Mouse (Mus musculus) CH12.LX (cell line): ENCODE results near the gene Slc3a1. TPM values are rescaled to one million over a fixed set of nuclear protein-coding genes. Genes with fewer than 3 reads are reported as not detected.

Experiments
- DNase-seq: peaks from one replicate; pipeline ENCODE4 v3.0.0-alpha.2; 2013; ENCODE audit errors: extremely low read depth
- H3K27ac ChIP-seq: 2 replicates; pipeline ENCODE4 v1.5.1; 2012; ENCODE audit warnings: low read depth, mild to moderate bottlenecking, control low read depth, moderate library complexity; ENCODE audit not compliant: insufficient read depth
- H3K27me3 ChIP-seq: replicated peaks from 2 replicates; pipeline ENCODE3; 2012; ENCODE audit warnings: inconsistent platforms
- H3K36me3 ChIP-seq, 2 experiments: replicated peaks in 1 of 2; 2 replicates each; pipeline versions ENCODE3 to v1.6.1; 2012; ENCODE audit warnings: inconsistent platforms in 1 of 2, low read length in 1 of 2, mild to moderate bottlenecking in 1 of 2, mixed read lengths in 1 of 2, moderate library complexity in 1 of 2; ENCODE audit not compliant: control insufficient read depth in 1 of 2, insufficient read depth in 1 of 2
- H3K4me1 ChIP-seq, 2 experiments: 2 replicates each; pipeline ENCODE4 v1.6.1; 2012; ENCODE audit warnings: inconsistent platforms in 1 of 2, moderate library complexity in 1 of 2; ENCODE audit not compliant: insufficient read depth in 2 of 2, control insufficient read depth in 1 of 2
- H3K4me2 ChIP-seq: 2 replicates; pipeline ENCODE4 v1.6.1; 2012; ENCODE audit warnings: low read depth, mild to moderate bottlenecking, control low read depth; ENCODE audit not compliant: poor library complexity, insufficient read depth, severe bottlenecking
- H3K4me3 ChIP-seq, 3 experiments: fragments of 150-350 bp in 1 of 3; sonication (generic) in 1 of 3; replicated peaks in 1 of 3; 2 replicates each; pipeline versions ENCODE3 to v1.5.1; 2011 to 2012; ENCODE audit warnings: low read depth in 2 of 3, low read length in 2 of 3, mild to moderate bottlenecking in 2 of 3, moderate library complexity in 2 of 3, control low read depth in 1 of 3, improper control_type of control experiment in 1 of 3, inconsistent platforms in 1 of 3, mixed read lengths in 1 of 3; ENCODE audit not compliant: poor library complexity in 1 of 3
- H3K79me2 ChIP-seq: replicated peaks from 2 replicates; pipeline ENCODE4 v1.6.1; 2012; ENCODE audit warnings: mild to moderate bottlenecking, moderate library complexity; ENCODE audit not compliant: control insufficient read depth, poor library complexity, insufficient read depth, severe bottlenecking; ENCODE audit errors: extremely low read depth
- H3K9ac ChIP-seq: 2 replicates; pipeline ENCODE4 v1.6.1; 2012; ENCODE audit warnings: low read depth, mild to moderate bottlenecking, control low read depth, moderate library complexity; ENCODE audit not compliant: insufficient read depth
- H3K9me3 ChIP-seq: replicated peaks from 2 replicates; pipeline ENCODE3; 2012; ENCODE audit warnings: low read length, inconsistent platforms, mixed read lengths
- CHD1 ChIP-seq: IDR thresholded peaks from 2 replicates; pipeline ENCODE4 v1.6.1; 2012; ENCODE audit warnings: low read depth, low read length, improper control_type of control experiment, inconsistent platforms
- CTCF ChIP-seq, 2 experiments: IDR thresholded peaks in 1 of 2; conservative IDR thresholded peaks in 1 of 2; 2 replicates each; pipeline ENCODE4 v1.5.1; 2011 to 2012; ENCODE audit warnings: low read depth in 2 of 2, low read length in 2 of 2, improper control_type of control experiment in 1 of 2, inconsistent platforms in 1 of 2, mild to moderate bottlenecking in 1 of 2, moderate library complexity in 1 of 2
- E2F4 ChIP-seq: IDR thresholded peaks from 2 replicates; pipeline ENCODE4 v1.6.1; 2011; ENCODE audit warnings: low read depth, low read length, improper control_type of control experiment; ENCODE audit not compliant: insufficient replicate concordance
- ELF1 ChIP-seq: IDR thresholded peaks from 2 replicates; pipeline ENCODE4 v1.6.1; 2014; ENCODE audit warnings: low read depth, mild to moderate bottlenecking, inconsistent platforms, low read length, improper control_type of control experiment
- ETS1 ChIP-seq: conservative IDR thresholded peaks from 2 replicates; pipeline ENCODE4 v1.6.1; 2012; ENCODE audit warnings: low read depth, mild to moderate bottlenecking, inconsistent platforms, low read length, improper control_type of control experiment, moderate library complexity
- HCFC1 ChIP-seq: IDR thresholded peaks from 2 replicates; pipeline ENCODE4 v1.6.1; 2012; ENCODE audit warnings: low read depth, mild to moderate bottlenecking, inconsistent platforms, low read length, improper control_type of control experiment
- JUND ChIP-seq: conservative IDR thresholded peaks from 2 replicates; pipeline ENCODE4 v1.6.1; 2011; ENCODE audit warnings: low read depth, low read length, improper control_type of control experiment
- MAFK ChIP-seq: IDR thresholded peaks from 2 replicates; pipeline ENCODE4 v1.6.1; 2011; ENCODE audit warnings: low read length, improper control_type of control experiment; ENCODE audit not compliant: insufficient replicate concordance
- MAX ChIP-seq: IDR thresholded peaks from 2 replicates; pipeline ENCODE4 v1.6.1; 2011; ENCODE audit warnings: low read length, improper control_type of control experiment
- MEF2A ChIP-seq: IDR thresholded peaks from 2 replicates; pipeline ENCODE4 v1.6.1; 2014; ENCODE audit warnings: low read depth, mild to moderate bottlenecking, inconsistent platforms, low read length, improper control_type of control experiment, borderline replicate concordance
- MXI1 ChIP-seq: IDR thresholded peaks from 2 replicates; pipeline ENCODE4 v1.6.1; 2011; ENCODE audit warnings: mild to moderate bottlenecking, low read depth, low read length, improper control_type of control experiment
- MYC ChIP-seq: IDR thresholded peaks from 2 replicates; pipeline ENCODE4 v1.6.1; 2011; ENCODE audit warnings: low read depth, mild to moderate bottlenecking, improper control_type of control experiment, low read length
- NELFE ChIP-seq: IDR thresholded peaks from 2 replicates; pipeline ENCODE4 v1.6.1; 2011; ENCODE audit warnings: low read depth, low read length, improper control_type of control experiment
- NRF1 ChIP-seq: IDR thresholded peaks from 2 replicates; pipeline ENCODE4 v1.6.1; 2014; ENCODE audit warnings: low read depth, mild to moderate bottlenecking, inconsistent platforms, low read length, improper control_type of control experiment, moderate library complexity
- PAX5 ChIP-seq: IDR thresholded peaks from 2 replicates; pipeline ENCODE4 v1.6.1; 2012; ENCODE audit warnings: low read length, inconsistent platforms, mixed read lengths
- POLR2AphosphoS2 ChIP-seq: IDR thresholded peaks from 2 replicates; pipeline ENCODE4 v1.6.1; 2011; ENCODE audit warnings: low read depth, low read length, improper control_type of control experiment
- RAD21 ChIP-seq: IDR thresholded peaks from 2 replicates; pipeline ENCODE4 v1.6.1; 2011; ENCODE audit warnings: low read depth, mild to moderate bottlenecking, low read length, improper control_type of control experiment, moderate library complexity
- RCOR1 ChIP-seq: conservative IDR thresholded peaks from 2 replicates; pipeline ENCODE4 v1.6.1; 2012; ENCODE audit warnings: low read depth, mild to moderate bottlenecking, inconsistent platforms, low read length, improper control_type of control experiment
- SIN3A ChIP-seq: IDR thresholded peaks from 2 replicates; pipeline ENCODE4 v1.6.1; 2012; ENCODE audit warnings: low read length, improper control_type of control experiment, inconsistent platforms
- TCF12 ChIP-seq: IDR thresholded peaks from 2 replicates; pipeline ENCODE4 v1.6.1; 2014; ENCODE audit warnings: low read depth, mild to moderate bottlenecking, inconsistent platforms, low read length, improper control_type of control experiment
- UBTF ChIP-seq: IDR thresholded peaks from 2 replicates; pipeline ENCODE4 v1.6.1; 2012; ENCODE audit warnings: low read depth, mild to moderate bottlenecking, inconsistent platforms, low read length, improper control_type of control experiment, moderate library complexity
- USF1 ChIP-seq: IDR thresholded peaks from 2 replicates; pipeline ENCODE4 v1.6.1; 2014; ENCODE audit warnings: low read depth, mild to moderate bottlenecking, inconsistent platforms, low read length, improper control_type of control experiment
- USF2 ChIP-seq: conservative IDR thresholded peaks from 2 replicates; pipeline ENCODE4 v1.6.1; 2011; ENCODE audit warnings: low read depth, low read length, improper control_type of control experiment
- ZC3H11A ChIP-seq: IDR thresholded peaks from 2 replicates; pipeline ENCODE4 v1.6.1; 2012; ENCODE audit warnings: low read depth, mild to moderate bottlenecking, inconsistent platforms, low read length, improper control_type of control experiment
- ZKSCAN1 ChIP-seq: IDR thresholded peaks from 2 replicates; pipeline ENCODE4 v1.6.1; 2012; ENCODE audit warnings: low read depth, inconsistent platforms, low read length, improper control_type of control experiment, borderline replicate concordance
- ZMIZ1 ChIP-seq: IDR thresholded peaks from 2 replicates; pipeline ENCODE4 v1.6.1; 2012; ENCODE audit warnings: low read depth, mild to moderate bottlenecking, inconsistent platforms, low read length, improper control_type of control experiment
- ZNF384 ChIP-seq: IDR thresholded peaks from 2 replicates; pipeline ENCODE4 v1.6.1; 2012; ENCODE audit warnings: low read depth, low read length, improper control_type of control experiment, inconsistent platforms
- dilution Hi-C: fragments of 300-500 bp; cut with MboI; formaldehyde crosslinking; loops from 2 replicates; pipeline ENCODE4 v1.14.3; 2020; ENCODE audit warnings: low sequenced_read_pairs; ENCODE audit not compliant: extremely low pct_unique_long_range_greater_than_20kb, extremely low pct_ligation_motif_present
- in situ Hi-C: fragments of 300-500 bp; cut with MboI; formaldehyde crosslinking; loops from 3 replicates; pipeline ENCODE4 v1.14.3; 2019; ENCODE audit warnings: low sequenced_read_pairs, low pct_ligation_motif_present, low pct_unique_long_range_greater_than_20kb, mixed read lengths
- polyA plus RNA-seq: library from polyadenylated mRNA; unstranded; fragments of >175 nt; gene quantifications from 2 replicates; pipeline ENCODE4 v1.2.1, GENCODE M21; 2012; ENCODE audit warnings: low read depth; ENCODE audit not compliant: insufficient read length
- total RNA-seq, 2 experiments: library from RNA; depleted of rRNA; stranded (reverse); fragments of 300-350 nt in 1 of 2; fragments of >200 nt in 1 of 2; gene quantifications; 2 replicates each; pipeline ENCODE4 v1.2.3; 2012 to 2014

Slc3a1 gene
- total and polyA plus RNA-seq, 3 experiments: 0.04 TPM; not detected in 2

- Histone ChIP-seq H3K79me2 (no peaks in the 10 kb centered on the region), H3K27me3 (no peaks in the 10 kb centered on the region), H3K4me2 (no peak overlapping the region), H3K9ac (no peak overlapping the region), H3K36me3 (peaks cover 42 to 81% of the 10 kb centered on the region in 2 experiments), H3K27ac (no peak overlapping the region), H3K9me3 (no peaks in the 10 kb centered on the region), H3K4me3 (no peak overlapping the region), H3K4me1 (no peaks in the 10 kb centered on the region)
- in situ Hi-C loops: no loop called here
- no peak for DNase-seq
- dilution Hi-C loops: no loop called here
- TF ChIP-seq ZC3H11A (no peak), MXI1 (no peak), MYC (no peak), ZMIZ1 (no peak), E2F4 (no peak), RCOR1 (no peak), USF1 (no peak), ELF1 (no peak), UBTF (no peak), USF2 (no peak), NRF1 (no peak), RAD21 (no peak), MAX (no peak), SIN3A (no peak), PAX5 (no peak), ETS1 (no peak), TCF12 (no peak), CTCF (conservative IDR thresholded peaks at IDR 0.05 in 1 of 2, IDR thresholded peaks at IDR 0.05 in 1 of 2; ENCODE audit: low read depth in 2 of 2, low read length in 2 of 2) (no peak), JUND (no peak), MEF2A (no peak)
Observed at GRCm38 (mm10) chr17:85074083-85074482, 45.9 kb downstream of the Slc3a1 start.

- Histone ChIP-seq H3K4me1 (no peaks in the 10 kb centered on the region), H3K27me3 (no peaks in the 10 kb centered on the region), H3K79me2 (no peaks in the 10 kb centered on the region), H3K9me3 (no peaks in the 10 kb centered on the region), H3K9ac (no peak overlapping the region), H3K4me3 (no peak overlapping the region), H3K4me2 (no peak overlapping the region), H3K27ac (no peak overlapping the region), H3K36me3 (peaks cover 25 to 55% of the 10 kb centered on the region in 2 experiments)
- TF ChIP-seq MAFK (no peak), MAX (no peak), PAX5 (no peak), CHD1 (no peak), ZNF384 (no peak), MXI1 (no peak), CTCF (conservative IDR thresholded peaks at IDR 0.05 in 1 of 2, IDR thresholded peaks at IDR 0.05 in 1 of 2; ENCODE audit: low read depth in 2 of 2, low read length in 2 of 2) (no peak), NELFE (no peak), ZMIZ1 (no peak), UBTF (no peak), USF2 (no peak), HCFC1 (no peak), ZKSCAN1 (no peak), ELF1 (no peak), SIN3A (no peak), POLR2AphosphoS2 (no peak), ETS1 (no peak), MYC (no peak), TCF12 (no peak)
- dilution Hi-C loops (no loop called here), in situ Hi-C loops (no loop called here)
- DNase-seq: no peak
Observed at GRCm38 (mm10) chr17:85079276-85079675, 51.1 kb downstream of the Slc3a1 start.
